Mouse (Mus musculus) cerebellum, adult (tissue): ENCODE results near the gene Dgkh.
"Not testable (repeated sequence)": the region's sequence is repeated elsewhere in the genome, so short reads cannot be mapped to it uniquely, and the experiment has no call there.

ENCODE experiments used
- ATAC-seq: cut with Nextera tagmentation; 2 replicates; pipeline ENCODE4 v1.9.2; 2017; ENCODE audit warnings: mild to moderate bottlenecking, moderate library complexity, mixed read lengths; ENCODE audit not compliant: insufficient number of reproducible peaks, low FRiP score, low TSS enrichment

Dgkh gene

DNA sequence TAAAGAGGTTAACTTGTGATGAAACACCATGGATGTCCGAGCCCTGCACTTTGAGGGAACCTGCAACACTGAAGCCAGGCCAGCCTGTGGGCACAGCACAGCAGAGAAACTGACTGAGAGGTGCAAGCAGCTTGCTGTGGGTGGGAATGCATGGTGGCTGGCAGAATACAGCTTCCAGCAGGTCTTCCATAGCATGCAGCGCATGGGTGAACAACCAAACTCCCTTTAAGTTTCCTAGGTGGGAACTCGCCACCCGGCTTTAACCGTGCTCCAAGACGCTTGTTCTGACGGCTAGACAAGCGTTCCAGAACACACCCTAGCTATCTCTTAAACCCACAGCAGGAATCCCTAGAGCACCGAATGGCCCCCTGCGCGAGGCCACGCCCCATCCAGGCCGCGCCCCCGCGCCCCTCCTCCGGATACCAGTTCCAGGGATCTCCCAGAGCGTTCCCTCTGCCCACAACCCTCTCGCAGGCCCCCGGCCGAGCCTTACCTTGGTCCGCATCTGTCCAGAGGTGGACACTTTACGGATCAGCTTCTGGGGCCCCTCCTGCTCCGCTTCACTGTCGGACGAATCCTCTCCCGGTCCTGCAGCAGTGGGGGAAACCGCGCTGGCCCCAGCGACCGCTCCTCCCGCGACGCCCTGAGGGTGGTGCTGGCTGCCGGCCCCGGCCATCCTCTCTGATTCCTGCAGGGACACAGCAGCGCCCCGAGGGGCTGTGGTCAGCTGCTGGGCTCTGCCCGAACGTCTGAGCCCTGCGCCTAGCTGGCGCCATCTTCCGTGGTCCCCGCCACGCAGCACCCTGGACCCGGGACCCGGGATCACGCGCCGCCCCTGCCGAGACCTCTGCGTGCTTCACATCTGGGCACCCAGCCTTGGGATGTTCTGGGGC is 7.9 kb downstream of the Dgkh start:
- peak; percentile 66 for ATAC-seq

DNA sequence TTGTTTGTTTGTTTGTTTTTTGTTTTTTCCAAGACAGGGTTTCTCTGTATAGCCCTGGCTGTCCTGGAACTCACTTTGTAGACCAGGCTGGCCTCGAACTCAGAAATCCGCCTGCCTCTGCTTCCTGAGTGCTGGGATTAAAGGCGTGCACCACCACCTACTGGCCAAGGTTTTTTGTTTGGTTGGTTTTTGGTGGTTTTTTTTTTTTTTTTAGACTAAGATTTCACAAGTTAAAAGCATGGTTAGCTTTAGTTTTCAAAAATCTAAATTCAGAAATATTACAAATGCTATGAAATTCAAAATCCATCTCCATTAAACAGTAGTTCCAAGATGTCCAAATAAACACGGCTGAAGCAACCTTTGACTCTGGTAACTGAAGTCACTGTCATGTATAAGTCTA is 8.9 kb downstream of the Dgkh start:
- not testable (repeated sequence) for ATAC-seq

DNA sequence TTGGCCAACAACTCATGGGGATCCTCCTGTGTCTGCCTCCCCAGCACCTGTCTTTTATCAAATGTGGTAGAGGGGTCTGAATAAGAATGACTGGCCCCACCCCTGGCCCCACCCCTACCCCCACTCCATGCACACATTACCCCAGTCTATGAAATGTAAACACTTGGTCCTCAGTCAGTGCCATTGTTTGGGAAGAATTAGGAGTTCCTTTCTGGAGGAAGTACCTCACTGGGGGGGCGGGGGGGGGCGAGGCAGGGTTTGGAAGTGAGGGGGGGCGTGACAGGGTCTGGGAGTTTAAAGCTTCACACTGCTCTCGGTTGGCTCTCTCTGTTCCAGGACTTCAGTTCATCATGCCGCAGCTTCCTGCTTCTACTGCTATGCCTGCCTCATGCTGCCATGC is 10.5 kb downstream of the Dgkh start:
- no peak for ATAC-seq

DNA sequence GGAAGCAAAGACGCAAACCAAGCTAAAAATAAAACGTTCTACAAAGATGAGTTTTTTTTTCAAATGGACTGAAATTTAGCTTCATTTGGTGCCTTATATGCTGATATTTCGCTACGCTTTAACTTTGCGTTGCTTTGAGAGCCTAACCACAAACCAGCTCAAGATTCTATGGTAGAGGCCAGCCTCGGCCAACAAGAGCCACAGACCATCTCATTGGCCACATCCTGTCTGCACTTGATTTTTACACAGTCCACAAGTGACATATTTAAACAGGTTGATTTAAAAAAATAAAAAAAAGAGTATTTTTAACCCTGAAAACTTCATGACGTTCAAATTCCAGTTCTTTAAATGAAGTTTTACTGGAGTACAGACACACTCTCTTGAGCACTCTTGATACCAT is 16.5 kb downstream of the Dgkh start:
- ATAC-seq: no peak

DNA sequence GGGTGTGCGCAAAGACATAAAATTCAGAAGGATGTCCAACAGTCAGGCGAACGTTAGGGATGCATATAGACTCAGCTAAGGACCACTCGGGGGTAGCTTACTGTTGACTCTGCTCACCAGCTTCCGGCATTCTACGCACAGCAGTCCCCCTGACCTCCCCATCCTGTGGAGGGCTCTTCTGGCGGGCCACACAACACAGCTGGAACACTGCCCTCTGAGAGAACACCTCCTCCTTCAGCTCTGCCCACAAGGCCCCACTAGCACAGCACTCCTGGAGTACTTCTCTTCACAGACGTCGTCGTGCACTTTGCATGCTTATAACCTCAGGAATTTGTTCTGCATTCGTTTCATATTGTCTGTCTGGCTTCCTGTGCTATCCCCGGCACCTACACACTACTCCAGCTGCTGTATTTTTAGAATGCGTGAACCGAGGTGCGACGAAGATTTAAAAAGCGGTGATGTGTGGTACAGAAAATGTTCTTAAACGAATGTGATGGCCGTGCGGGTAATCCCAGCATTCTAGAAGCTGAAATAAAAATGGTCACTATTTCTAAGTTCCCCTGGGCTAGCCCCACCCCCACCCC is 19.9 kb downstream of the Dgkh start:
- ATAC-seq: no peak

DNA sequence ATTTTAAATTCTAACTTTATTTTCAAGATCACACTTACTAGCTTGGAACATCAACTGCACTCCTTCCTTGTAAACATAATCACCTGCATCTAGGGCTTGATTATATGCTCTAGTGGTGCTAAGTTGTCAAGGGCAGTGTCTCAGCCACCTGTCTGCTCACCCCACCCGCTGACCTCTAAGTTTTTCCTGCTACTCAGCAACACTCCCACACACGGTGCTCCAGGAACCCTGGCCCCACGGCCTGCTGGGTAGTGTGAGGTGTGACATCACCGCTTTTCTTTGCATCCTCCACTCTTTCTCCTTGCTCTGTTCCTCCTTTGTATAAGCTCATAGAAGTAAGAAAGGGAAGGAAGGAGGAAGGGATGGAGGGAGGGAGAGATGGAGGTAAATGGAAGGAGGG is 21.9 kb downstream of the Dgkh start:
- no peak for ATAC-seq

DNA sequence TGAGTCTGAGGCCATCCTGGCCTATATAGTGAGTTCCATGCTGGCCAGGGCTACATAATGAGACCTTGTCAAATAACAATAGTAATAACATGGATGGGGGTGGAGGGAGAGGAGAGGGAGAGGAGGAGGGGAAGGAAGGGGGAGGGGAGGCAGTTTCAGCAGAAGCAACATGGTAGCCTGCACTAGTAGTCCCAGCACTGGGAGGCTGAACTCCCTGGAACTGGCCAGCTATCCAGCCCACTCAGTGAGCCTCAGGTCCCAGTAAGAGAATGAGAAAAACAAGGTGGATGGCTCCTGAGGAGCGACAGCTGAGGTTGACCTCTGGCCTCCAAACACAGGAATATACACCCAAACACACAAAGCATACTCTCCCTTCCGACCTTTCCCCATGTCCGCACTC is 27.0 kb downstream of the Dgkh start:
- no peak for ATAC-seq

DNA sequence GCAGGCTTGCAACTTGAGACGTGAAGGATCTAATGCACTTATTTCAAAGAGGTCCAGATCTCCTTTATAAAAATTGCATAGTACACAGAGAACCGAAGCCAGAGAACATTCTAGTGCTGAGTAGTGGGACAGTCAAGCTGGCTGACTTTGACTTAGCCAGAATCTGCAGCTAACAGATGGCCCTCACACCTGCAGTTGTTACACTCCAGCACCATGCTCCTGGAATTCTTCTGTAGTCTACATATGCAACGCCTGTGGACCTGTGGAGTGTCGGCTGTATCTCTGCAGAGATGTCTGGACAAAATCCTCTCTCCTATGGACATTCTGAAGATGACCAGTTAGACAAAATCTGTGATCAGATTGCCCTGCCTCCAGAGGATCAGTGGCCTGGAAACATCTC is 28.6 kb downstream of the Dgkh start:
- ATAC-seq: no peak

DNA sequence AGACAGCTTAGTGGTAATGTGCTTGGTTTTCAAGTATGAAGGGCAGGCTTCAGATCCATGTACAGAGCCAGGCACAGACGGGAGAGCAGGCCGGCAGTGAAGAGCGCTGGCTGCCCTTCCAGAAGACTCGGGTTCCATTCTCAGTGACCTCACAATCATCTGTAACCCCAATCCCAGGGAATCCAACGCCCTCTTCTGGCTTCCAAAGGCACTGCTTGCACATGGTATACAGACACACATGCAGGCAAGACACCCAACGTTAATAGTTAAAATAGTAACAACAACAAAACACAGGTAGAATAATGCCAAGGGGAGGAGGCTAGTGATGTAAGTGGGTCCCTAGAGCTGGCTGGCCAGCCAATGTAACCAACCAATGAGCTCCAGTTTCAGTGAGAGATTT is 29.2 kb downstream of the Dgkh start:
- ATAC-seq: no peak

DNA sequence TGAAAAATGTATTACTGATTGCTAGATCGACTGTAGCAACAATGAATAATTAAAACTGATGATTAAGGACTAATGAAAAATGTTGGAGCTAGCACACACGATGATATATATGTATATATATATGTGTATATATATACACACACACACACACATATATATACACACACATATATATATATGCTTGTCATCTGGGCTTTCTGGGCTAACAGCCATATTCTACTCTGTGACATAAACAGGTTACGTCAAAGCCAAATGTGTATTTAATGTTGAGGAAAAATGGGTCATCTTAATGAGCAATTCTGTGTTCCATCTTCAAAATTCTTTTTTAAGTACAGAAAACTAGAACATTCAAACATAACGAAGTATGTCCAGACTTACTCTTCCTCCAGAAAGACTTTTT is 30.5 kb downstream of the Dgkh start:
- no peak for ATAC-seq

DNA sequence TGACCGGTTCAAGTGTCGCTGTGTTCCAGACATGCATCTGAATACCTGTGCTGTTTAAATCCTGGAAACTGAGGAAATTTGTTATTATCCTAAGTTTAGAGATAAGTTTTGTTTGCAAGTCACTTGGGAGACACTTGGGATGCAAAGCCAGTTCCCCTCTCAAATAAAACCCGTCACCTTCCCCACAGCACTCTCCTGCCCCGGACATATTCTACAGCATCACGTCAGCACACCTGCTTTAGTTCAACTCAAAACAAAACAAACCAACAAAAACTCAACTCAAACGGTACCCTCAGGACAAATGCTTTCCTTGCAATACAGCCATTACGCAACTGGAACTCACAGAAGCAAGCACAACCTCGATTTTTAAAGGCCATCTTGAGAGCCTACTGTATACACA is 31.1 kb downstream of the Dgkh start:
- ATAC-seq: no peak

DNA sequence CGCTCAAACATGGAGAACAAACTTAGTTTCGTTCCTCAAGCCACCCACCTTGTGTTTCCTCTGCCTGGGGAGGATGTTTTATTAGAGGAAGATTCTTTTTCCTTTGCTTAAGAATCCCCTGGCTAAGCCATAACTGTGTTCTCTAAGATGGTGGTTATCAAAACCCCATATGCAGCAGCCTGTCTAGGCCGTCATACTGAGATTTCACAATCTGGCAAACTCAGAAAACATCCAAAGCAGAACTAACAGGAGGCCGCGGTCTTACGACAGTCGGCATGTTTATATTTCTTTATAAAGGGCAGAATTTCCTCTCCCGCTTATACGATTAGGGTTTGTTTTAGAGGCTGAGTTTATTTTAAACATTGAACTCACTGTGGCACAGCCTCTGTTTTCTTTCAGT is 31.5 kb downstream of the Dgkh start:
- ATAC-seq: no peak

DNA sequence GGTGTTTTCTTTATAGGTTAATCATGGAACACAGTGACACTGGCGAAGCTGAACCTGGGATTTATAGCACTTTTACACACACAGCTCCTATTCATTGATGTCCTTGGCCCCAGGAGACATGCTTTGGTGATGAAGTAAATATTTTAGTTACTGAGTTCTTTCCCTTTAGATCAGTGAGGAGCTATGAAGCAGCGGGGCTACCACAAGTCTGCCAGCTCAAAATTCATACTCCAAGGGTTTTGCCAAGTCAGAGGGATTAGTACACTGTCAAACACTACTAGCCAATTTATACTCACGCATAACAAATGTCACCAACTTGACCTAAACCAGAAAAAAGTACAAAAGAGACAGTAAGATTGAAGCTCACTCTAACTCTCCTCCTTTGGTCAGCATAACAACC is 32.9 kb downstream of the Dgkh start:
- ATAC-seq: no peak

DNA sequence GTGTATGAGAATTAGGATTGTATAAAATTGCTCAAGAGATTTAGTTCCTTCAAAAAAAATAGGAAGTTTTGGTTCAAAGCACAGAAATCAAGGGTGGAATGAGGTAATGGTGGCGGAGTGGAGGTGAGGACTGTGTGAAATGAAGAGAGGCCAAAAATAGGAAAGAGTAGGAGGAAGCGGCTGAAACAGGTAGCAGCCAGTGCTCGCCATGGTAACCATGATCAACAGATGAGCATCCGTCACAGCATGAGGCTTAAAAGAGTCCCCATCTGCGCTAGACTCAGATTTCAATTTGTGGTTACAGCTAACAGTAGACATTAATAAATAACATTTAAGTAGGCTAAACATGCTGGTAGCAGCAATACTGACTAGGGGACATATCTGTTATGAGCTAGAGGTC is 33.4 kb downstream of the Dgkh start:
- peak; percentile 66; the same call in 1 of the 2 replicates for ATAC-seq

DNA sequence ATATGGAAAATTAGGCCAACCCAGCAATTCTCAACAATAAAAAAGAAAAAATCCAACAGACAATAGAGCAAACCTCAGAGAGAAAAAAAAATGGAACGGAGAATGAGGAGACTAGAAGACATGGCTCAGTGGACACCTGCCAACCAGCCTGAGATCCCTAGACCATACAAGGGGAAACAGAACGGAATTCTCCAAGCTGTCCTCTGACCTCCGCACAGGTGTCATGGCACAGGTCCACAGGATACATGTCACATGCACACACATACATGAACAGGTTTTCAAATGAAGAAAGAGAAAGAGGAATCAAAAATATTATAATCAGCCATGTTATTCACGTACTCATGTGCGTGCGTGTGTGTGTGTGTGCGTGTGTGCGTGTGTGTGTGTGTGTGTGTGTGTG is 38.5 kb downstream of the Dgkh start:
- no peak for ATAC-seq

DNA sequence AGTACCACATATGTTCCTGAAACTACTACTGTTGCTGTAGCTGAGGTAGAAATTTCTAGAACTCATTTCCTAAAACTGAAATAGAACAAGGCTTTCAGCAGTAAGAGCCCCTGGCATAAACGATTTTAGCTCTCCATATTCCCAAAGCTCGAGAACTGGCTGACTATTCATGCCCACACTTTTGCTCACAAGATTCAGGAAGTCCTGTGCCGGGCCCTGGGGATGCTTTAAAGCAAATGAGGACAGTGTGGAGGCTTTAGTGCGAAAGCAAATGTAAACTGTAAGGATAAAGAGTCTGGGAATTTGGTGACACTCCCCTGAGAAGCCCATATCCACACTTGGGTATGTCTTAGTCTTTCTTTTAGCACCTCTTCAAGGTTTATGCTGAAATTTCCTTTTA is 40.0 kb downstream of the Dgkh start:
- no peak for ATAC-seq

DNA sequence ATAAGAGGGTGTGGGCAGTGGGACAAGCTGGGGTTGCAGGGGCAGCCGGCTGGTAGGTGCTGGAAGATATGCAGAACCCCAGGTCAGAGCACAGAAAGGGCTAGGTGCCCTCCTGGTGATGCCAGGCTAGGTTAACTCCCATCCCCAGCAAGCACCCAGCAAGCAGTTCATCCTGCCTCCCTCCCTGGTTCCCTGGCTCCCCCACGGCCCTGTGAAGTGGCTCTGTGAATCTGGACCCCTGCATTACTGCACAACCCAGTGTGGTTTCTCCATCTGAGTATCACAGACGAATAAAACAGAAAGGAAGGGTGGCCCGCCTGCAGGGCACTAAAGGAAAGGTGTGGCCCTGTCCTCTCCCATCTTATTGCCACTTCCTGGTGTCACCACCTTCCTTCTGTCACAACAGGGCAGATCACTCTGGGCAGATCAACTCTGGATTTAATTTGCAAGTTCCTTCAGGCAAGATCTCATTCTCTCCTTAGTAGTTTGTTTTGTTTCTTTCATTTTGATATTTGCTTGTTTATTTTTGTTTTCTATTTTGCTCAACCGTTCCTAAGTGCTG is 40.6 kb downstream of the Dgkh start:
- no peak for ATAC-seq

DNA sequence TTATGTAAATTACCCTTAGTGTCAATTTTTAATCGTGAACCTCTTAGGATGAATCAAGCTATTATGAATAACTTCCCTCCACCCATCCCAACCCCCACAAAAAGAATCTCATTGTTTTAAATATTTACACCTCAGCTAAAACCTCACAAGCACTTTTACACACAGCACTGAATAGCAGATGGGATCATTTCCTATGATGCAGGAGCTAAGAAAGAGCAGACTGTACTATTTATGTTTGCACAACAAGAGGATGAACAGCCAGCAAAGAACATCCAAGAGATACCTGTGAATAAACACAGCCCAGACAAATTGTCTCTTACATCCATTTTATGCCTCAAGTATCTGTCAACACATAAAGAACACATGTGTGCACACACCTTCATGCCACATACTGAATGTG is 41.7 kb downstream of the Dgkh start:
- no peak for ATAC-seq

DNA sequence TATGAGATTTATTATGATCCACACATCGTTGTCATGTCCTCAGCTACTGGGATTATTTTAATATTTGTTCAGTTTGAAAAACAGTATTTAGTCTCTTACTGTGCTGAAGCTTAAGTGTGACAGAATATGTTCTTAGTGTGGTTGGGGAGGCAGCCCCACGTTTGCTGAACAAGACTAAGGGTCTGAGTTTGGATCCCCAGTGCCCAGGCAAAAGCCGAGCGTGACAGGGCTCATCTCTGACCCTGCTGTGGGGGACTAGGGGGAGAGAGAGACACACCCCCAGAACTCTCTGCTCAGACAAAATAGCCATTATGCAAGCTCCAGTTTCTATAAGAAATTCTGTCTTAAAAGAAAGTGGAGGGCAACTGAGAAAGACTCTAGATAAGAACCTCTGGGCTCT is 42.2 kb downstream of the Dgkh start:
- ATAC-seq: no peak

DNA sequence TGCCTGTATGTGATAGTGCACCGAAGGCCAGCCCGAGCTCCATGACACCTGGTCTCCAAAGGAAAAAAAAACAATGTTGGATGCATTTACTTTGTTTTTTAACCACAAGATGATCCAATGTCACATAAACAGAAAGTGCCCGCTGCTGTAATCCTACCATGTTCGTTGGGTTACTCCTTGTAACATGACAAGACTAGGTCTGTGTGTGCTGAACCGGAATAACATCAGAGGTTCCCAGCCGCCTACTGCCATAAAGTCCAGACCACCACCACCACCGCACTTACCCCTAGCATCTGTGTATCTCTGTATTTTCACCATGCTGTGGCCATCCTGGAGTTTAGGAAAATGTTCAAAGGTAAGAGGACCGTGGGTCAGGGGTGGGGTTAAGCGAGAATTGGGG is 42.6 kb downstream of the Dgkh start:
- no peak for ATAC-seq

DNA sequence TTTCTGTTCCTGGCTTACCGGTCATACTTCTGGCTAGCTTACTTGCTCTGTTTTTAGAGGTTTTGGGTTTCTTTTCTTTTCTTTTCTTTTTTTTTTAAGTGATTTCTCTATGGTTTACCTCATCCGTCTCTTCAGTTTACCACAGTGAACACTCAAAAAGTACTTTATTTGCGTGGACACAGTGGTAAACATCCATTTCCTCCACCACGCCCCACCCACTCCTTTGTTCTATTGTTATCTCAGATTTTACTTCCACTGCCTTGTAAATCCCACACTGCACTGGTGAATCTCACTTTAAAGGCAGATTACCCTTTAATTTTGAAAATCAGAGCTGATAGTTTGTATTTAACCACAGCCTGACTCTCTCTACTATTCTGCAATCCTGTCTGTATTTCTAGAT is 44.9 kb downstream of the Dgkh start:
- ATAC-seq: no peak

DNA sequence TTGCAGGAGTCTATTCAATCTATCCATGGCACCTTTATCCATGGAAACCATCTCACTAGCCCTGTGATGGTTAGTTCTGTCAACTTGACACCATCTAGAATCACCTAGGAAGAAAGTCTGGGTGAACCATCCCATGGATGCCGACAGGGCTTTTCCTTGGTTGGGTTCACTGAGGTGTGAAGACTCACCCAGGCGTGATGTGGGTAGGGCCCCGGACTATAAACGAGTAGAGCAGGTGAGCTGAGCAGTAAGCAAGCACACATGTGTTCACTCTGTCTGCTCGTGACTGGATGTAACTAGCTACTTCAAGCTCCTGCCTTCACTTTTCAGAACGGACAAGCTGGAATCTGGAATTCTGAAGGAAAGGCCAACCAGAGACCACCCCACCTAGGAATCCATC is 45.9 kb downstream of the Dgkh start:
- no peak for ATAC-seq
